Mouse (Mus musculus) left cerebral cortex, adult 9 months (tissue): ENCODE data around the gene Slc6a17.
A peak's percentile ranks its signal among the peaks of the same experiment; 100 is the strongest.

Source experiments
- DNase-seq, 2 experiments: peaks; one replicate each; pipeline ENCODE4 v3.0.0; 2022; ENCODE audit warnings: low spot score in 2 of 2

Gene Slc6a17

DNA sequence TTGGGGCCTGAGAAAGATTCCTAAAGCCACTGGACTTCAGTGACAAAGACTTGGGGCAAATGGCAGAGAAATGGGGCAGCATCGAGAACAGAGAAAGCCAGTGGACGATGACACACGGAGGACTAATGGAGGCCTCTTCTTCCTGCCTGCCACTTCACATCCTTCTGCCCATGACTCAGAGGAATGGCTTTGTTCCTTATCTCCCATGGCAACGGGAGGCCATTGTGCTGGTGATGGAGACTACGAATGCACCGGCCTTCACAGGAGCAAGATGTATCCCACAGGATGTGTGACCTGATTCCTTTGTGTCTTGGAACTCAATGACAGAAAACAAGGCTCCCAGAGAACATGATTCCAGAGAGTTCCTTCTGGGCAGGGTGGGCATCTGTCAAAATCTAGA is 6.7 kb upstream of the Slc6a17 start:
- no peak for DNase-seq

GRCm38 (mm10) chr3:107520931-107521330 is 3.1 kb upstream of the Slc6a17 start:
- DNase-seq, result no peak

GRCm38 (mm10) chr3:107516776-107517630 is 815 bp downstream of the Slc6a17 start:
- no peak for DNase-seq

DNA sequence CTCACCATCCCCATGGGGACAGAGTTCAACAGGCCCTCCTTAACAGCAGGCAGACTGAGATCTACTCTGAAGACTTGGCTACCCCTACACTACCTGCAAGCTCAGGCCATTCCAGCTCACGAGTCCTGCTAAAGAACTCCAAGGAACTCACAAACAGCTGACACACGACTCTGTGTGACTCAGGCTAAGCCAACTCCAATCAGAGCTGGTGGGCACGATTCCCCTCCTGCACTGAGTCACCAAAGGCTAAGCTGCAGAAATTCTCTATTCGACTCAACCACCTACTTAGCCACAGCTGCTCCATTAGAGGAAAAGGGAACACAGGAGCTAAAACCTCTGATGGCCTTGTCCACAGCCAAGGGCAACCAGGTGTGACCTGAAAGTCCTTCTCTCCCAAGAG is 1.8 kb downstream of the Slc6a17 start:
- DNase-seq, result no peak

GRCm38 (mm10) chr3:107511416-107511815 is 6.4 kb downstream of the Slc6a17 start:
- DNase-seq, result no peak

- DNase-seq, result peak in 1 of 2 experiments; percentile 72
These were observed 9.1 kb downstream of the Slc6a17 start for GRCm38 (mm10) chr3:107508696-107509095.

GRCm38 (mm10) chr3:107507966-107508365 is 9.9 kb downstream of the Slc6a17 start:
- DNase-seq, result no peak

DNA sequence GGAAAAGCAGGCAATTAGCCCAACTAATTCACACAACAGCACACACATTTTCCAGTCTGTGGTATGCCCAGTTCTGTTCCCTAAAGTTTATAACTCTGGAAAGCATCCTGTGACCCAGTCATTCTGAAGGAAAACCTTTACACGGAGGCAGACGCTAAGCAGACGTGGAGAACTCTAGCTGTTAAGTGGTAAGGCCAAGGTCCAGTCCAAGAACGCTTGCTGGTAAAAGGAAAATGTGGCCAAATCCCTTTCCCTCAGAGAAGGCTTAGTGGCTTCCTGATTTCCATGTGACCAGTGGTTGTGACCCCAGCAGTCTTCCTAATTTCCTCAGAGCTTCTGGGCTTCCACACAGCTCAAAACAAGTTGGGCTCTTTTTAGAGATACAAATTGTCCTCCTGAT is 11.3 kb downstream of the Slc6a17 start:
- DNase-seq, result no peak

DNA sequence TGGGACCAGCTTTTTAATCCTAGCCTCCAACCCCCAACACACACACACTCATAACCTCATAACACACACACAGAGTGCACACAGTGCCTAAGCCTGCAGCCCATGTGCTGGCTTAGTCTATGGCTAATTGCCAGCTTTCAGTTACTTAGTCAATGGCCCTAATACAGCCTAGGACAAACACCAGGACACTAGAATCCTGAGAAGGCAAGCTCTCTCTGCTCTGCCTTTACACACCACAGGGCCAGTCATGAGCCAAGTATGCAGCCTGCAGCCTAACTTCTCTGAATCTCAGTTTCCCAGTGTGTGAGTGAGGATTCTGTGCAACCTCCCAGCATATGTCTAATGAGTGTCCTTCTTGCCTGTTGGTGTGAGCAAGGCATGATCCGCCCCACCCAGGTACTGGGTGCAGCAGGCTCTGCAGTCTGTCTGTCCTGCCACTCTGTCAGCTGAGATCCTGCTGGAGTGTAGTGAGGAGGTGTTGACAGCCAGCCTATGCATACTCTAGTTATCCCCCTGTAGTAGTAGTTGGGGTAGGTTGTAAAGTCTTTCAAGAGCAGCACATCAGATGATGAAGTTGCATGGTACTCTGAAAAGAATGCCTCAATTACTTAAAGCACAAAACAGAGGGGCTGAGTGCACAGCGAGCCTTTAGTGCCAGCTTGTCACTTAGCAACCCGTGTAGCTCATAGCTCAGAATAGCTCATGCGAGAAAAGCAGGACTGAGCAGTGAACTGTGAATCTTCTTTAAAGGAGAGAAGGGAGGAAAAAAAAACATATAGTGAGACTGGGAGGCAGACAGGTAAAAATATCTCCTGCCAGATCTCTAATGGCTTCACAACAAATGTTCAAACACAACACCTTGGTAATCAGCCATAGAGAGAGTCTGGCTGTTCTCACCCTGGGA is 12.1 kb downstream of the Slc6a17 start:
- peak in 1 of 2 experiments; percentile 73 for DNase-seq

GRCm38 (mm10) chr3:107504542-107504941 is 13.3 kb downstream of the Slc6a17 start:
- DNase-seq, result no peak

DNA sequence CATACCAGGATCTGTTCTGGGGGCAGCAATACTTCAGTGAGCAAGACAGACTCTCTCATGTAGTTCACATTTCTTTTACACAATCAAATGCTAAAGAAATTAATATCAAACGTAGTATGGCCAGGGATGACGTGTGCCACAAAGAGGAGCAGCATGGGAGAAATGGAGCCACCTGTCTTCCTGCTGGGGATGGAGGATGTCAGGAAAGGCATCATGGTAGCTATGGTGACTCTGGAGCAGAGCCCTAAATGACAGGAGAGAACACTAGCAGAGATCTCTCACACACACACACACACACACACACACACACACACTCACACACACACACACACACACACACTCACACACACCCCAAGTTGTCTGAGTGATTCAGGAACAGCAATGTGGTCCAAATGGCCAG is 14.1 kb downstream of the Slc6a17 start:
- no peak for DNase-seq

- DNase-seq, result peak in 1 of 2 experiments; percentile 41
These were observed 16.1 kb downstream of the Slc6a17 start for GRCm38 (mm10) chr3:107501702-107502151.

DNA sequence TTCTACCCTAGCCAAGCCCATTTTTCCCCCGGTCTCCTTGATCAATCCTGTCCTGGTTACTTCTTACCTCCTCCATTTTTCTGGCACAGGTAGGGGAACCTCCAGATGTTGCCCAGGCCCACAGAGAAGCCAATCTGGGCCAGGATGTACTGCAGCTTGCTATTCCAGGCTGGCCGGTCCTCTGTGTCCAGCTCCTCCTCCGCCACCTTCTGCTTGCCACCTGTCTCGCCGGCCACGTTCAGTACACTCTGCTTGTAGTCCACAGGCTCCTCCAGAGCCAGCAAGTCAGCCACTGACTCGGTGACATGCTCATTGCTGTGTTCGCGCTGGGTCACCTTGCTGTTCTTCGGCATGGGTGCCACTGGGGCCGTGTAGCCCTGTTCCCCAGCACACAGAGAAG is 17.5 kb downstream of the Slc6a17 start:
- no peak for DNase-seq

DNA sequence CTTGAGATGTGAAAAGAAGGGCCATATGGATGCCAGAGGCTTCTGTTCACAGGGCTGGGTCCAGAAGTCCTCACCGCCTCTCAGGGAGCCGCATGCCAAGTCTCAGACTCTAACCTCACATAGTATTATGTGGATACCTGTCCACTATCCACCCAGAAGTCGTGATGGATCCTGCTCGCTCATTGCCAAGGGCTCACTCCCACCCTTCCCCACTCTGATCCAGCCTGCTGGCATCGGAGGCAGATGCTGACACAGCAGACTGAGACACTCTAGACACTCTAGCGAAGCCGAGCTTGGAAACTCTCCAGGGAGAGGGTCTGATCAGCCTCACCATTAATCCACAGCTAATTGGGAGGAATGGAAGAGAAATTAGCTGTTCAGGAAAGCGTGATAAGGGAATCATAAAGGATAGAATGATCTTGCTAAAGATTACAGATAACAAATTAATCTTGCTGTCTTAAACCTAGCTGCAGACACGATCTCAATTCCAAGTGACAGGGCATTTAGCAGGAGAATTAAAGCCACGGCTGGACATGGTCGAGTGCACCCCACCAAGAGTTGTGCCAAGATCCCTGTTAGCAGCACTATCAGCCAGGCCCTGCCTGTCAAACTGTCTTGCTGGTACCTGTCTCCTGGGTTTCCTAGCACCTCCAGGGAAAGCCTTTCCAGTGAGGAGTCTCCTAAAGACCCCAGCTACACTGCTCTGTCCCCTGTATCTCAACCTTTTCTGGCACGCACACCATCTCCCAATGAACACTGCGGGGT is 21.6 kb downstream of the Slc6a17 start:
- DNase-seq, result no peak

GRCm38 (mm10) chr3:107495524-107495923 is 22.3 kb downstream of the Slc6a17 start:
- DNase-seq, result no peak

DNA sequence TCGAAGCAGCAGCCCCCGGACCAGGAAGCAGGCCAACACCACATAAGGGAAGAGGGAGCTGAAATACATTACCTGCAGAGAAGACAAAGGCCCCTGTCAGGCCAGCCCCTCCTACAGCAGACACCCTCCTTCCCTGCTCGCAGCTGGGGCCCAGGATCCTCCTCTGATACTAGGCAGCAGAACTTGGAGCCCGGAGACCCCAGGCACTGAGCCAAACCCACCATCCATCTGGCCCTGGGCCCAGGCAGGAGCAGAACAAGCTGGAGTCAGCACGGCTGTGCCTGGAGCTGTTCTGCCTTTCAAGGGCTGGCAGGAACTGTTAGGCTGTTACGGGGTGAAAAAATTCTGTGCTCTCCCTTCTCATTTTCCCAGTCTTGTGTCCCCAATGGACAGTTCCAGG is 26.4 kb downstream of the Slc6a17 start:
- peak in 1 of 2 experiments; percentile 70 for DNase-seq

DNA sequence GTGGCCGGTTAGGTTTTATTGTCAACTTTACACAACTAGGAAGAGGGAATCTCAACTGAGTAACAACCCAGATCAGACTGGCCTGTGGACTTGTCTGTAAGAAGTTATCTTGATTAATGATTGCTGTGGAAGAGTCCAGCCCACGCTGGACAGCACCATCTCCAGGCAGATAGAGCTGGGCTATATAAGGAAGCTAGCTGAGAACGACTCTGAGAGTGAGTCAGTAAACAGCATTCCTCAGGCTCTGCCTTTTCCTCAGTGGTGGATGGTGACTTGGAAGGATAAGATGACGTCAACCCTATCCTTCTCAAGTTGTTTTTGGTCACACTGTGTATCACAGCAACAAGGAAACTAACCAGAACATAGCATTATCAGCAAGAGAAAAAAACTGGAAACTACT is 29.2 kb downstream of the Slc6a17 start:
- DNase-seq, result no peak

GRCm38 (mm10) chr3:107483290-107483689 is 34.5 kb downstream of the Slc6a17 start:
- DNase-seq, result peak; percentile 83 to 87

- DNase-seq, result no peak
These were observed 37.2 kb downstream of the Slc6a17 start for GRCm38 (mm10) chr3:107480660-107481059.

- DNase-seq, result no peak
These were observed 45.6 kb downstream of the Slc6a17 start for GRCm38 (mm10) chr3:107472198-107472597.

DNA sequence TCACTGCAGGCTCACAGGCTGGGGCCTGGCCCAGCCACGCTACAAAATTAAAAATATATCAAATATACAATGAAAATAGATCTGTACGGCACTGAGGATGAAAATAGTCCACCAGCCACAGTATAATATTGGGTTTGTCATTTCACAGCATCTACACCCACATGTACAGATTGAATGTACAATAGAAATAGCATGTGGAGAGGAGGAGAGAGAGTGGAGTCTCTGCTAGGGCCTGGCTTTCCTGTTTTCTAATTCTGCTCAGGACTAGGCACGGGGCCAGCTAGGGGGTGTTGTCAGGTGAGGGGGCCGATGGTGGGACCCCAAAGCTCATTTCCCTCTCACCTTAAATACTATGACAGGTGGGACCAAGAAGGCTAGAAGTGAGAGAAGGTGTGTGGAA is 48.8 kb downstream of the Slc6a17 start:
- peak in 1 of 2 experiments; percentile 54 for DNase-seq

DNA sequence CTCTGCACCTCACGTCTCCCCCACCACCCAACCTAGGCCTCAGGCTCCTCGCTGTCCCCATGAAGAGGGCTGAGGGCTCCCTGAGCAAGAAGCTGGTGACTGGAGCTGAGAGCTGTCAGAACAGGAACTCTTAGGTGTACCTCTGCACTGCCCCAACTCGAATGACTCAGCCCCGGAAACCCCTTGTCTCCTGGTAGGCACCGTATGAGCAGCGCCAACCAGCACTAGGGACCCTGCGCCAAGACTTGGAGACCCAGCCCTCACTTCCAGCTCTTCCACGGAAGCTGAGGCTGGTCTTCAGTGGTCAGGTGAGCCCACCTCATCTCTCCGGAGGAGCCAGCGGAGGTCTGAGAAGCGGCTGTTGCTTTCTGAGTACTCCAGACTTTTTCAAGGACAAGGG is 49.7 kb downstream of the Slc6a17 start:
- no peak for DNase-seq
